Mouse (Mus musculus): Measurements from ENCODE around the gene Gm14214. TPM values are rescaled to one million over a fixed set of nuclear protein-coding genes. Genes with fewer than 3 reads are reported as not detected.

The Gm14214 gene
- total and polyA plus RNA-seq, 3 experiments = 0.17 TPM; not detected in 2

DNA sequence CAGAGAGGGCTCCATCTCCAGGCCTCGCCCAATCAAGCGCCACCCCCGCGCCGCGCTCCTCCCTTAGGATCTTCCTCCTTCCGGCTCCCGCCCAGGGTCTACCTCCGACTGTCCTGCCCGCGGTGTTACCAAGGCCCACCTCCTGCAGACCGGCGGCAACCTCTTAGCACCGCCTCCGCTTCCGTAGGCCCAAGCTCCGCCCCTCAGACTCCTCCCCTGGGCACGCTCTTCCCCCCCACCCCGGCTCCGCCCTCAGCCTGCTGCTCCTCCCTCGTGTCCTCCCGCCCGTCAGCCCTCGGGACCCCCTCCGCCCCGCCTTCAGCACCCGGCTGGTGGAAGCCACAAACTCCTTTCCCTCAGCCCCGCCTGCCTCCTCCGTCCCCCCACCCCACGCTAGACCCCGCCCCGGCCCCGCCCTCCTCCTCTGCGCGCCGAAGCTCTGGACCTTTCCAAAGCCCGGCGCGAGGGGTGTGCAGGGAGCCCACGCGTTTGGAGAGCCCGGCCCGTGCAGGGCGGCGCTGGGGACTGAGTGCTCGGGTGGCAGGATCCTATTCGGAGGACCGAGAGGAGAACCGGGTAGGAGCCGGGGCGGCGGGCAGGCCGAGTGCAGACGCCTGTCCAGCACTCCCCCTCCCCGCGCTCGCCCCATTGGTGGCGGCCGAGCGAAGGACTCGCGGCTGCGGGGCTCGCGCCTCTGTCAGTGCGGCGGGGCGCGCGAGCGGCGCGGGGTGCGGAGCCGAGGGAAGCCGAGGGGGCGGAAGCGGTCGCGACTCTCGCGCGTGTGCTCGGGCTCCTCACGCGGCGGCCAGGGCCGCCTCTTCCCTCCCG is 21.0 kb upstream of the Gm14214 start, which contains the start of the genes Raly and a:
Gene Raly (plus strand): TSS at position 441 of the 828 bp plus-strand sequence.
Gene a (plus strand): TSS at position 747 of the 828 bp plus-strand sequence.
- Histone ChIP-seq H3K9ac (ENCODE audit: control insufficient read depth, low read depth, low read length, poor library complexity, severe bottlenecking) (peak within 1 kb of the TSS; percentile 97), H3K27ac (ENCODE audit: control insufficient read depth, low read depth, low read length) (peak within 1 kb of the TSS; percentile 93), H3K36me3 (ENCODE audit: control insufficient read depth in 1 of 2, insufficient read depth in 2 of 2, low read length in 2 of 2) (peaks cover 2 to 51% of the 10 kb centered on the region in 2 experiments; a peak in 3 of 4 replicates), H3K4me3 (ENCODE audit: control insufficient read depth in 1 of 2, insufficient read depth in 1 of 2, low read depth in 2 of 2, low read length in 2 of 2) (peak within 1 kb of the TSS; percentile 74 to 92), H3K27me3 (ENCODE audit: control insufficient read depth in 1 of 2, insufficient read depth in 2 of 2, low read length in 2 of 2) (no peaks in the 10 kb centered on the region), H3K79me2 (ENCODE audit: control insufficient read depth, insufficient read depth, low read length, poor library complexity) (peaks cover 46% of the 10 kb centered on the region), H3K4me1 (ENCODE audit: control insufficient read depth in 1 of 2, insufficient read depth in 2 of 2, low read length in 2 of 2) (peaks cover 10 to 31% of the 10 kb centered on the region in 2 experiments), H3K9me3 (replicated peaks; ENCODE audit: insufficient read depth, low read length) (no peaks in the 10 kb centered on the region)
- no peak for TF ChIP-seq RCOR1 (IDR thresholded peaks at IDR 0.05; ENCODE audit: low read depth, low read length)
- no peak for TF ChIP-seq MAFK (IDR thresholded peaks at IDR 0.05; ENCODE audit: borderline replicate concordance, low read depth, low read length)
- TF ChIP-seq USF1 (IDR thresholded peaks at IDR 0.05; ENCODE audit: low read depth, low read length) = no peak
- TF ChIP-seq ZKSCAN1 (IDR thresholded peaks at IDR 0.05; ENCODE audit: low read depth, low read length) = no peak
- peak; percentile 87 for TF ChIP-seq TCF12 (IDR thresholded peaks at IDR 0.05; ENCODE audit: low read depth, low read length)
- no peak for TF ChIP-seq SMC3 (IDR thresholded peaks at IDR 0.05; ENCODE audit: low read depth, low read length)
- peak; percentile 81 for TF ChIP-seq ELF1 (IDR thresholded peaks at IDR 0.05; ENCODE audit: low read depth, low read length)
- no peak for TF ChIP-seq RAD21 (IDR thresholded peaks at IDR 0.05; ENCODE audit: low read depth, low read length)
- TF ChIP-seq ETS1 (IDR thresholded peaks at IDR 0.05; ENCODE audit: low read depth, low read length) = no peak
- TF ChIP-seq POLR2AphosphoS5 (IDR thresholded peaks at IDR 0.05; ENCODE audit: borderline replicate concordance, low read depth, low read length) = no peak
- peak; percentile 66; the same call in 1 of the 2 replicates for TF ChIP-seq HCFC1 (IDR thresholded peaks at IDR 0.05; ENCODE audit: low read depth, low read length)
- peak; percentile 92 for TF ChIP-seq TBP (IDR thresholded peaks at IDR 0.05; ENCODE audit: low read depth, low read length)
- TF ChIP-seq POLR2A (IDR thresholded peaks at IDR 0.05; ENCODE audit: control insufficient read depth in 1 of 2, insufficient read depth in 1 of 2, low read depth in 1 of 2, low read length in 2 of 2, poor library complexity in 1 of 2) = peak; percentile 97 to 98
- TF ChIP-seq GABPA (IDR thresholded peaks at IDR 0.05; ENCODE audit: low read depth, low read length) = no peak
- TF ChIP-seq MAX (IDR thresholded peaks at IDR 0.05; ENCODE audit: low read length) = no peak; the same call in none of the 2 replicates
- no peak; the same call in 1 of the 2 replicates for TF ChIP-seq MYC (IDR thresholded peaks at IDR 0.05; ENCODE audit: low read depth, low read length)
- peak; percentile 89 for TF ChIP-seq ZMIZ1 (IDR thresholded peaks at IDR 0.05; ENCODE audit: low read depth, low read length)
- peak; percentile 68; the same call in 1 of the 2 replicates for TF ChIP-seq POLR2AphosphoS2 (IDR thresholded peaks at IDR 0.05; ENCODE audit: low read length)
- no peak for TF ChIP-seq KAT2A (conservative IDR thresholded peaks at IDR 0.05; ENCODE audit: low read depth, low read length)
- 0 out of 2 replicates have a peak, but pooled peaks have one; percentile 29 for TF ChIP-seq NRF1 (IDR thresholded peaks at IDR 0.05; ENCODE audit: insufficient read depth, low read depth, low read length, poor library complexity, severe bottlenecking)
- peak; percentile 97 for TF ChIP-seq NELFE (IDR thresholded peaks at IDR 0.05; ENCODE audit: low read depth, low read length)
- TF ChIP-seq MYB (IDR thresholded peaks at IDR 0.05; ENCODE audit: low read depth, low read length) = no peak
- TF ChIP-seq CHD1 (IDR thresholded peaks at IDR 0.05; ENCODE audit: low read depth, low read length) = peak; percentile 99
- TF ChIP-seq MEF2A (IDR thresholded peaks at IDR 0.05; ENCODE audit: extremely low read depth, insufficient replicate concordance, low read depth, low read length, poor library complexity, severe bottlenecking) = no peak
- TF ChIP-seq ZC3H11A (IDR thresholded peaks at IDR 0.05; ENCODE audit: low read depth, low read length) = no peak
- TF ChIP-seq EP300 (IDR thresholded peaks at IDR 0.05; ENCODE audit: low read depth in 1 of 2, low read length in 2 of 2) = no peak
- 0 out of 2 replicates have a peak, but pooled peaks have one; percentile 31 for TF ChIP-seq UBTF (IDR thresholded peaks at IDR 0.05; ENCODE audit: borderline replicate concordance, insufficient read depth, low read depth, low read length)
- TF ChIP-seq MAZ (IDR thresholded peaks at IDR 0.05; ENCODE audit: low read depth, low read length) = peak; percentile 48; the same call in 1 of the 2 replicates
- peak; percentile 62 for TF ChIP-seq SIN3A (IDR thresholded peaks at IDR 0.05; ENCODE audit: low read length)
- peak; percentile 99 for DNase-seq (ENCODE audit: low read depth, low spot score)
